Mouse (Mus musculus) testis, adult 2 months (tissue): ENCODE data around the gene Gm10282.

Experiments used
- CTCF ChIP-seq: fragments of 200-500 bp; IDR thresholded peaks from 2 replicates; pipeline ENCODE4 v1.5.1; 2012; ENCODE audit warnings: low read depth, mild to moderate bottlenecking, inconsistent platforms, low read length, moderate library complexity; ENCODE audit not compliant: control insufficient read depth, insufficient read depth, insufficient replicate concordance
- POLR2A ChIP-seq: fragments of 200-500 bp; IDR thresholded peaks from 2 replicates; pipeline ENCODE4 v1.6.1; 2012; ENCODE audit warnings: low read depth, mild to moderate bottlenecking, inconsistent platforms, low read length, moderate library complexity; ENCODE audit not compliant: control insufficient read depth

DNA sequence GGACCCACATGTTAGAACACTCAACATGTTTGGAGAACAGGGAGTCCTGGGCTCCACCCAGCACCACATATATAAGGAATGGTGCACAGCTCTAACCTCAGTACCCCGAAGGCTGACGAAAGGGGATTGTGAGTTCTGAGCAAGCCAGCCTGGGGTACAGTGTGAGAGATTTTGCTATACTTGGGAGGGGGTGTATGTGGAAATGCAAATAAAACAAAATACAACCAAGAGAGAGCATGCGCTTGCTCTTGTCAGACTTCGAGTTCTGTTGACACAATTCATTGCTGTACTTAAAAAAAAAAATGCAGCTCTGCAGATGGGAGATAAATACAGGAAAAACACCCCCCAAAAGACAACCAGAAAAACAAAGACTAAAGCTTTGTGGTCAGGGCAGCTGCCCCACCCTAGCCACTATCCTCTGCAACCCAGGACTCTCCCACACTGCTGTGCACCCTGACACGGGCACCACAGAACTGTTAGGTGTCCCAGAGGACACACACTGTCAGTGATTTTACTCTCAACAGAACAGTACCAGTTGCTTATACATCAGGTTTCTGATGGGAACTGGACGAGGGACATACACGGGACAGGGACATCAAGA, 46.4 kb upstream of the Gm10282 start:
- no peak for TF ChIP-seq POLR2A
- TF ChIP-seq CTCF = no peak
